Mouse (Mus musculus) embryonic fibroblast, embryonic 13.5 days (primary cell): ENCODE results near the gene Atg7. TPM values are rescaled to one million over a fixed set of nuclear protein-coding genes. Genes with fewer than 3 reads are reported as not detected.

Experiments used
- H3K27ac ChIP-seq: 2 replicates; pipeline ENCODE4 v1.5.1; 2012; ENCODE audit warnings: low read length, control low read depth, inconsistent platforms; ENCODE audit not compliant: insufficient read depth
- H3K4me1 ChIP-seq: 2 replicates; pipeline ENCODE4 v1.6.1; 2011; ENCODE audit warnings: low read length; ENCODE audit not compliant: control insufficient read depth, insufficient read depth
- H3K4me3 ChIP-seq: 2 replicates; pipeline ENCODE4 v1.5.1; 2011; ENCODE audit warnings: mild to moderate bottlenecking, control low read depth, low read length; ENCODE audit not compliant: insufficient read depth
- CTCF ChIP-seq: IDR thresholded peaks from 2 replicates; pipeline ENCODE4 v1.5.1; 2011; ENCODE audit warnings: mild to moderate bottlenecking, control low read depth, low read length, moderate library complexity, borderline replicate concordance; ENCODE audit not compliant: insufficient read depth
- POLR2A ChIP-seq: IDR thresholded peaks from 2 replicates; pipeline ENCODE4 v1.6.1; 2011; ENCODE audit warnings: low read depth, mild to moderate bottlenecking, control low read depth, low read length, moderate library complexity
- polyA plus RNA-seq: library from polyadenylated mRNA; stranded (reverse); fragments of >200 nt; gene quantifications from 2 replicates; pipeline ENCODE4 v1.2.4, GENCODE M21; 2011; ENCODE audit warnings: low read depth; ENCODE audit not compliant: missing spikeins, insufficient read length

Gene Atg7
- polyA plus RNA-seq, 1 experiment, result 14.8 TPM

DNA sequence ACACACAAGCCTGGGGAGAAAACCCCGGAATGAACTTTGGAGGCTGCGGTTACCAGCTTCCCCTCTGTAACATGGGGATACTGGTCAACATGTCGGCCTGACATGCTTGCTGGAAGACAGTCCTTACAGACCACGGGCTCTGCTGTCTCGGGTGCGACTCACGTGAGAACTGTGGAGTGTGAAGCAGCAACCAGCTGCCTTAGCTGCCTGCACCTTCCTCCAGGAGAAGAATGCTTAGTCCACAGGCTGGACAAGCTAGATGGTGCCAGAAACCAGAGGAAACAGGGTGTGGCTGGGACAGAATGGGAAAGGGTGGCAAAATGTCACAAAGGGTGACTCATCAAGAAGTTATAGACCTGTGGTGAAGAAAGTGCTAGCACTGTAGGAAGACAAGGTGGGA, 197.1 kb downstream of the Atg7 start:
- no peak for TF ChIP-seq CTCF
- TF ChIP-seq POLR2A, result no peak
- H3K27ac ChIP-seq, result no peak overlapping the region
- peaks cover 2% of the 10 kb centered on the region; the same call in 1 of the 2 replicates for H3K4me1 ChIP-seq
- H3K4me3 ChIP-seq, result no peak overlapping the region

DNA sequence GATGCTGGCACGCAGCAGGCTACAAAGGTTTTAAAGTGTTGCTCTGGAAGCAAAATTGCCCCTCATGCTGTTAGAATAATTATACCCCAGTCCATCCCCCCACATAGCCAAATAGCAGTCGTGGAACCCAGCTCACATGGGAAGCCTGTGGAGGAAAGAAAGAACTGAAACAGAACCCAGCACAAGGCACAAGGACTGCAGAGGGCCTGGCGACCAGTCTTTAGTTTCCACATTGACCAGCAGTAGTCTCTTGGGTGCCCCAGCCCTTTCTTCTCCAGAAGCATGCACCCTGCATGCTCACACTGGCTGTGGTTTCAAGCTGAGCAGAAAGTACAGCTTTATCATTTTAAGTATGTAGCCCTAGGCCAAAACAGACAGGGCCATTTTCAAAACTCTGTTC, 199.2 kb downstream of the Atg7 start:
- H3K4me3 ChIP-seq, result no peak overlapping the region
- peaks cover 2% of the 10 kb centered on the region; the same call in 1 of the 2 replicates for H3K4me1 ChIP-seq
- H3K27ac ChIP-seq, result no peak overlapping the region
- TF ChIP-seq CTCF (no peak), POLR2A (no peak)

DNA sequence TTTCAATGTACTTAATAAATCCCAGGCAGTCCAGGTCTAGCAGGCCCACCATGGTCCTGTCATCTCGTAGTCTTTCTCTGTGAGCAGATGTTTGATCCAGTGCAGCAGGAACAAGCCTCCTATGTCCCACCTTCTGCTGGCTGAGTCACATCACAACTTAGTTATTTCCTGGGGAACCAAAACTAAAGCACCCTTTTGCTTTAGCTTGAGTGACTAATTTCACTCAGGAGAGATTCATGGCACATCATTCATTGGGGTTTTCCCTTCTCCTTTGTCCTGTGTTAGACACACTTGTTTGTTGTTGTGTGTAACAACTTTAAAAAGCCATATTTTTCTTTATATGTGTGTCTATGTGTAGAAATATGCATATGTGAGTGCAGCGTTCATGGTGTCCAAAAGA, 200.0 kb downstream of the Atg7 start:
- no peak for TF ChIP-seq CTCF
- Histone ChIP-seq H3K4me3 (no peak overlapping the region), H3K4me1 (peaks cover 2% of the 10 kb centered on the region; the same call in 1 of the 2 replicates), H3K27ac (no peak overlapping the region)

DNA sequence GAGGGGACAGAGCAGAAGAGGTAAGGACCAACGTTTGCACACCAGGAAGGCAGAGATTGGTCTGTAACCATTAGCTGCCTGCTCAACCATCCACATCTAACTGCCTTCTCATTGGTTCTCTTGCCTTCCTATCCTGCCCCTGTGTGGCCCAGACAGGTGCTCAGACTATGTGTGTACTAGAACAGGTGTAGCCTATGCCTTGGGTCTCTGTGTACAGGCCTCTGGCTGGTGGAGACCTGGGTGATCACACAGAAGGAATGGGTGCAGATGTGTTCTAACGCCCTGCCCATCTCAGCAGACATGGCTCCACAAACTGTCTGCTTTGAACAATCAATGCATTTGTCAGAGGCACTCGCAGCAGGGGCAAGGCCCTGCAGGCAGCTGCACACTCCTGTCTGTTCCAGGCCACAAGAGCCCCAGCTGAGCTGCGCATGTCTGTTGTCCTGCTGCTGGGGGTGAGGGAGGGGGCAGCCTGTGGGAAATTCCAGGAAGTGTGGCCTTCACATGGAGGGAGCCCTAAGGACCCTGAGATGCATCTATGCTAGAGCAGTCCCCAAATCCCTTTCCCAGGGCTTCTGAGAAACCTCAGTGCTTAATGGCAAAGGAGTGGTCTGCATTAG, 203.4 kb downstream of the Atg7 start:
- H3K27ac ChIP-seq, result no peak overlapping the region
- no peaks in the 10 kb centered on the region for H3K4me1 ChIP-seq

DNA sequence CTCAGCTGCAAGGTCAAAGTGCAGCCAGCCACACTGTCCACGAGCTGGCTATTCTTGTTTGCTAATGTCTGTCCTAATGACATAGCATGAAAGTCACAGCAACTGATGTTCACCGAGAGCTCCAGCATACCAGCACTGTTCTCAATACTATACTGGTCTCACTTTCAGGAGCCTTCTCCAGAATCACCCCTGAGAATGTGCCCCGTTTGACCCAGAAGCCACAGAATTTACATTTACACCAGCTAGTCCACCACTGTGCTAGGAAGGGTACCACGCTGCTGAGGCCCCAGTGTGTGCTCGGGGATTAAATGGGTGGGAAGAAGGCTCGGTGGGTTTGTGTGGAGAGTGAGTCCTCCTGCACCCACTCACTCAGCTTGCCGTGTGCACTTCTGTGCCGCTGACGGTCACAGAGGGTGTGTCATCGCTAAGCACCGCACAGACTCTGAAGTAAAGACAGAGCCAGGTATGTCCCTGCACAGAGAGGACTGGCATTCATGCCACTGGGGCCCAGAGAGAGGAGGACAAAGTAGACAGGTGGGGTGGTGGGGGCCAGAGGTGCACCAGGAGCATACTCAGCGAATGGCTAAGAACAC, 204.8 kb downstream of the Atg7 start:
- H3K27ac ChIP-seq, result no peak overlapping the region
- no peaks in the 10 kb centered on the region for H3K4me1 ChIP-seq
- H3K4me3 ChIP-seq, result no peak overlapping the region
- TF ChIP-seq CTCF (no peak), POLR2A (no peak)

More for the DNA sequence above, 203.4 kb downstream of the Atg7 start:
- no peak for TF ChIP-seq CTCF
- no peak for TF ChIP-seq POLR2A
- H3K4me3 ChIP-seq, result no peak overlapping the region

DNA sequence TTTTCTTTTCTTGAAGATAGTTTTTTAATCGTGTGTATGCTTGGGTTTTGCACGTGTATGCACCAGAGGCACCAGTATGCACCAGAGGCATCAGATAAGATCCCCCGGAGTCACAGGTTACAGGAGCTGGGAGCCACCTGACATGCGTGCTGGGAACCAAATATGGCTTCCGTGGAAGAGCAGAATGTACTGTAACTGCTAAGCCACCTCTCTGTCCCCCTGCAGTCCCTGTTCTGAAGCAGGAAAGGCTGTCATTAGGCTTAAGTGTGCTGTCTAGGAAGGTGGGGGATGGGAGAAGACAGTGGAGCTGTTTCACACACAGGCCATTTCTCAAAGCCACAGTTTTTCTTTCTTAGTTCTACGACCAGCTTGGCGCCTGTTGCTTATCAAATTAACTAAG, 205.9 kb downstream of the Atg7 start:
- Histone ChIP-seq H3K4me3 (no peak overlapping the region), H3K4me1 (no peaks in the 10 kb centered on the region), H3K27ac (no peak overlapping the region)
- no peak for TF ChIP-seq POLR2A
- no peak for TF ChIP-seq CTCF

DNA sequence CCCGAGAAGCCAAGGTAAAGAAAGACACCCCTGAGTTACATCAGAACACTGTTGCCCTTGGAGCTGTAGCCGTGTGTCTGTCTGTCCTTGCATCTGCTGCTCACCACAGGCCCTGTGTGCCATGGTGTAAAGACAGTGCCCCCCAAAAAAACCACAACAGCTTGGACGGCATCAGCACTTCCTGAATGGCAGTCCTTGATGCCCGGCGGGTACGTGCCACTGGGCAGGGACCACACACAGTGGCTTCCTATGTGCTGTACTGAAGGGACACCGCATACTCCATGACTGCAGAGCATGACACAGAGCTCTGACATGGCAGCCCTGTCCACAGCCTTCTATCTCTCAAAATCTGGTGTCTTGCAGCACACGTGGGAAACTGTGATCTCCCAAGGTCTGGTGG, 206.9 kb downstream of the Atg7 start:
- no peak for TF ChIP-seq CTCF
- no peak for TF ChIP-seq POLR2A
- Histone ChIP-seq H3K4me3 (no peak overlapping the region), H3K27ac (no peak overlapping the region), H3K4me1 (0 out of 2 replicates have a peak, but pooled peaks cover 2% of the 10 kb centered on the region)

DNA sequence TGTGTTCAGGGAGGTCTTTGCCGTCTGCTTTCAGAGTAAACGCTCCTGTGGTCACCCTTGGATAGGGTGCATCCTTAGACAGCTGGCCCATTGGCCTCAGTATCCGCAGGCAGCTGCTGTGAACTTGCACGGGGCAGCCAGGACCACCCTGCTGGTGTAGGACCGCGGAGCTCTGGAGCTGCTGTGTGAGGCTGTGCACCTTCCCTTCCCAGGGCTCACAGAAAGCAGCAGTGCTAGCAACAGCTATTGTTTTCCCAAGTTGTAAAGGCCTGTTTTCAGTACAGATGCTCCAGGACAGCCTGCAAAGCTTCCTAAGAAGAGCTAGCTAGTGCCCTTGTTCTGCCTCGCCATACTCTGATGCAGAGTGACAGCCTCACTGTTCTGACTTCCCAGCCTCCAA, 208.8 kb downstream of the Atg7 start:
- Histone ChIP-seq H3K4me3 (no peak overlapping the region), H3K27ac (no peak overlapping the region), H3K4me1 (0 out of 2 replicates have a peak, but pooled peaks cover 2% of the 10 kb centered on the region)
- TF ChIP-seq CTCF, result no peak

DNA sequence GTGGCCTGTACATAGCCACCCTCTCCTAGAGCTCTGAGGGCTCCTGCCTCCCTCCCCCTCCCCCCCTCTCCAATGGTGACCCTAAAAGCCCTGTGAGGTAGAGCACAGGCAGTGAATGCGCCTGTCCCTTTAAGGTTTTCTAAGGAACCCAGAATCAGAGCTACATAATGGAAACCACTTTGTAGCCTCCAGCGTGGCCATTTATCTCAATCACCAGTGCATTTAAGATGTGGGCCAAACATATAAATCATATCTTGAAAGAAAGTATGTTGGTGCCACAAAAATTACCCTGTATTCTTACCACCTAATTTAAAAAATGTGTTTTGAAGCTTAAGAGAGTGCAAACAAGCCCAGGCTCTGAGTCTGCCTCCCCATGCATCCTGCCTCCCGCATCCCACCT, 209.8 kb downstream of the Atg7 start:
- Histone ChIP-seq H3K4me1 (0 out of 2 replicates have a peak, but pooled peaks cover 2% of the 10 kb centered on the region), H3K4me3 (no peak overlapping the region), H3K27ac (no peak overlapping the region)
- no peak for TF ChIP-seq CTCF
- no peak for TF ChIP-seq POLR2A

DNA sequence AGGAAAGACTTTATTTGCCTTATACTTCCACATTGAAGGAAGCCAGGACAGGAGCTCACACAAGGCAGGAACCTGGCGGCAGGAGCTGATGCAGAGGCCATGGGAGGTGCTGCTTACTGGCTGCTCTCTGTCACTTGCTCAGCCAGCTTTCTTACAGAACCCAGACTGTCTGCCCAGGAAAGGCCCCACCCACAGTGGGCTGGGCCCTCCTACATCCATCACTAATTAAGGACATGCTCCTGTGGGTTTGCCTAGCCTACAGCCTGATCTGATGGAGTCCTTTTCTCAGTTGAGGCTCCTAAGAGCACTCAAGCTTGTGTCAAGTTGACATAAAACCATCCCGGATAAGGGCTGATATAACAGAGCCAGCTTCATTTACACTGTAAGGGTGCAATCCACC, 211.5 kb downstream of the Atg7 start:
- Histone ChIP-seq H3K4me3 (no peak overlapping the region), H3K4me1 (0 out of 2 replicates have a peak, but pooled peaks cover 2% of the 10 kb centered on the region), H3K27ac (no peak overlapping the region)
- TF ChIP-seq POLR2A (no peak), CTCF (no peak)
